ENCODE assay signal across 22 mouse cellular contexts in the genomic region with DNA sequence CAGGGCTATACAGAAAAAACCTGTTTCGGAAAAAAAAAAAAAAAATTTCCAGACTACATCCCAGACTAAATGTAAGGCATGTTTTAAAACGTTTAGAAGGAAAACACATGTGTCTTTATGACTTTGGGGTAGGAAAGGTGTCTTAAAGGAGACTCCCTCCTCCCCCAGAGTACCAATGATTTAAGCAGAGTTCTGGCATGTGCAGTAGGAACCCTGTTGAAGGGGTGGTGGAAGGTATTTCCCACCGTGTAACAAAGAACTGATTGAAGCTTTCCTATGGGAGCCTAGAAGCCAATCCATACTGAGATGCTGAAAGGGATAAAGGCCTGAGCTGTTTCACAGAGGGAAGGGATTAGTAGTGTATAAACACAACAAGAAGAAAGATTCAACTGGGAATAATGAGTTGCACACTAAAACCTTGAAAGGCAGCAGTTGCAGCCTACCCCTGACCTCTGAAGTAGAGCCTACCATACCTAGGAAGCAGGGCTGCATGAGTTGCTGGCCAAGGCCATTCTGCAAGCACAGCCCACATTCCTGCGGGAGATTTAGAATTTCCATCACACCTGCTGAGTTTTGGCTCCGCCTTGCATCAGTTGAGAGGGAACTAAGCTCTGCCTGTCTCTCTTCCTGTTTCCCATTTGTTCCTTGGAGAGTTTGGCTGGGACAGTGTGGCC.
DNase-seq lines count a peak whose midpoint lies in the region; ATAC-seq and TF ChIP-seq lines count a peak whose summit lies in the region.
"Had no signal": no experiment of that assay in that cellular context is flagged by ENCODE, and none has a peak within 500 bp of the region (broad histone marks: within the 10 kb centered on the region; RNA-seq: fewer than 3 reads in every experiment).

No protein-coding gene starts in this region.

- no peak overlapping the region for H3K9ac ChIP-seq in limb, embryonic 11.5 days (ENCODE audit: low read length)
- no peak overlapping the region for H3K9ac ChIP-seq in limb, embryonic 13.5 days
- H3K9ac ChIP-seq: embryonic facial prominence, embryonic 12.5 days; hindbrain, embryonic 13.5 days; liver, embryonic 15.5 days; lung, embryonic 14.5 days; neural tube, embryonic 15.5 days had no signal

- in situ Hi-C loops in Patski (cut with MboI; ENCODE audit: low pct_unique_long_range_greater_than_20kb): loop anchor here (5.0 kb wide), 1 partner anchor 73 kb away; no protein-coding TSS in a partner anchor

- H3K4me2 ChIP-seq in limb, embryonic 11.5 days (ENCODE audit: low read depth, severe bottlenecking): no peak overlapping the region
- no peak overlapping the region for H3K4me2 ChIP-seq in limb, embryonic 13.5 days (replicated peaks)
- H3K4me2 ChIP-seq: embryonic facial prominence, embryonic 12.5 days; heart, embryonic 11.5 days; hindbrain, embryonic 13.5 days; liver, embryonic 15.5 days; lung, embryonic 14.5 days; neural tube, embryonic 15.5 days had no signal

- 19% methylated on average over 5 of the region's 5 CpGs for WGBS in limb, embryonic 11.5 days
- 23% methylated on average over 5 of the region's 5 CpGs for WGBS in limb, embryonic 10.5 days
- WGBS in limb, embryonic 13.5 days: 16% methylated on average over 5 of the region's 5 CpGs
- WGBS in hindbrain, embryonic 10.5 days: 19% methylated on average over 5 of the region's 5 CpGs

- POLR2A ChIA-PET in Patski (lab: Charles Lee): interaction anchor here (0.5 kb wide), 1 partner anchor 97 kb away, joined by 3 read pairs; no protein-coding TSS in a partner anchor

- no peaks in the 10 kb centered on the region for H3K9me3 ChIP-seq in limb, embryonic 11.5 days (ENCODE audit: control insufficient read depth, low read length)
- H3K9me3 ChIP-seq in limb, embryonic 10.5 days (replicated peaks): no peaks in the 10 kb centered on the region
- H3K9me3 ChIP-seq in limb, embryonic 13.5 days: no peaks in the 10 kb centered on the region
- H3K9me3 ChIP-seq in hindbrain, embryonic 10.5 days: no peaks in the 10 kb centered on the region
- H3K9me3 ChIP-seq: embryonic facial prominence, embryonic 12.5 days; G1E; hindbrain, embryonic 13.5 days; liver, embryonic 15.5 days; neural tube, embryonic 15.5 days had no signal

- no peaks in the 10 kb centered on the region for H3K36me3 ChIP-seq in limb, embryonic 11.5 days (ENCODE audit: control insufficient read depth, insufficient read depth, low read length)
- H3K36me3 ChIP-seq in limb, embryonic 10.5 days: no peaks in the 10 kb centered on the region
- H3K36me3 ChIP-seq in limb, embryonic 13.5 days: no peaks in the 10 kb centered on the region
- H3K36me3 ChIP-seq in hindbrain, embryonic 10.5 days: no peaks in the 10 kb centered on the region
- H3K36me3 ChIP-seq: embryonic facial prominence, embryonic 12.5 days; G1E; hindbrain, embryonic 13.5 days; liver, embryonic 15.5 days had no signal

- TF ChIP-seq CTCF in Patski (IDR thresholded peaks at IDR 0.05): no peak

- peak; percentile 30 to 35 for DNase-seq in cerebellum, postnatal 10 days
- DNase-seq in cerebellum, postnatal 25 days: no peak
- DNase-seq in limb, embryonic 11.5 days (ENCODE audit: low spot score): peak; percentile 29
- no peak for DNase-seq in limb, embryonic 10.5 days (ENCODE audit: low spot score)
- no peak for DNase-seq in Patski (ENCODE audit: low read depth, low spot score)
- DNase-seq in MN1 (ENCODE audit: low spot score): no peak
- DNase-seq in hindbrain, embryonic 10.5 days (ENCODE audit: low spot score): no peak
- DNase-seq: cerebellum, adult 9-10 months; gastrocnemius, postnatal 25 days; heart, adult 11 months; right cerebral cortex, postnatal 14 days had no signal

- no peak overlapping the region for H3K4me3 ChIP-seq in limb, embryonic 11.5 days (ENCODE audit: low read depth, low read length)
- no peak overlapping the region for H3K4me3 ChIP-seq in limb, embryonic 10.5 days
- H3K4me3 ChIP-seq in limb, embryonic 13.5 days: no peak overlapping the region
- no peak overlapping the region for H3K4me3 ChIP-seq in hindbrain, embryonic 10.5 days
- H3K4me3 ChIP-seq: embryonic facial prominence, embryonic 12.5 days; hindbrain, embryonic 13.5 days; liver, embryonic 15.5 days; neural tube, embryonic 15.5 days had no signal

- CTCF ChIA-PET in Patski (lab: Charles Lee): interaction anchor here (1.0 to 2.2 kb wide), 12 partner anchors 9 to 215 kb away, joined by 3 to 11 read pairs (median 4); no protein-coding TSS in a partner anchor

- no peaks in the 10 kb centered on the region for H3K4me1 ChIP-seq in limb, embryonic 11.5 days (ENCODE audit: control insufficient read depth, insufficient read depth, low read length)
- H3K4me1 ChIP-seq in limb, embryonic 10.5 days: peaks cover 2% of the 10 kb centered on the region; the same call in 1 of the 2 replicates
- H3K4me1 ChIP-seq in limb, embryonic 13.5 days: peaks cover 20% of the 10 kb centered on the region
- H3K4me1 ChIP-seq in hindbrain, embryonic 10.5 days (replicated peaks): peaks cover 16% of the 10 kb centered on the region
- H3K4me1 ChIP-seq: embryonic facial prominence, embryonic 12.5 days; liver, embryonic 15.5 days; neural tube, embryonic 15.5 days had no signal

- no peak for ATAC-seq in limb, embryonic 11.5 days (ENCODE audit: insufficient number of reproducible peaks, low FRiP score, low TSS enrichment, low read depth)
- ATAC-seq in Patski: peak; percentile 14
- ATAC-seq in limb, embryonic 13.5 days (ENCODE audit: low FRiP score, low read depth): peak; percentile 85
- ATAC-seq: forebrain, embryonic 14.5 days; intestine, embryonic 16.5 days had no signal

- no peaks in the 10 kb centered on the region for H3K27me3 ChIP-seq in limb, embryonic 11.5 days (ENCODE audit: control insufficient read depth, insufficient read depth, low read length)
- H3K27me3 ChIP-seq in limb, embryonic 10.5 days (ENCODE audit: low read depth, poor library complexity, severe bottlenecking): no peaks in the 10 kb centered on the region
- no peaks in the 10 kb centered on the region for H3K27me3 ChIP-seq in Patski
- H3K27me3 ChIP-seq in limb, embryonic 13.5 days: 0 out of 2 replicates have a peak, but pooled peaks cover 2% of the 10 kb centered on the region
- no peaks in the 10 kb centered on the region for H3K27me3 ChIP-seq in hindbrain, embryonic 10.5 days (ENCODE audit: insufficient read depth, poor library complexity, severe bottlenecking)
- H3K27me3 ChIP-seq: embryonic facial prominence, embryonic 12.5 days; liver, embryonic 15.5 days; neural tube, embryonic 15.5 days had no signal

- no peak overlapping the region for H3K27ac ChIP-seq in limb, embryonic 11.5 days (replicated peaks; ENCODE audit: low read depth, low read length)
- no peak overlapping the region for H3K27ac ChIP-seq in limb, embryonic 10.5 days
- 0 out of 2 replicates have a peak overlapping the region, but pooled peaks have one; percentile 28 for H3K27ac ChIP-seq in limb, embryonic 13.5 days
- H3K27ac ChIP-seq in hindbrain, embryonic 10.5 days: no peak overlapping the region
- H3K27ac ChIP-seq: embryonic facial prominence, embryonic 12.5 days; hindbrain, embryonic 13.5 days; kidney, postnatal 0 days; liver, embryonic 15.5 days; neural tube, embryonic 15.5 days had no signal

Comparison
In these comparisons a context has a peak if more than half of its experiments do, and no peak if none do; other contexts are left out.
1. DNase-seq: peak in cerebellum, postnatal 10 days (2 of 2) and limb, embryonic 11.5 days (single experiment); none in cerebellum, postnatal 25 days (0 of 2), limb, embryonic 10.5 days (single experiment), Patski (single experiment), MN1 (single experiment) and hindbrain, embryonic 10.5 days (single experiment).